21 mouse cellular contexts compared by ENCODE assay signal in the genomic region with DNA sequence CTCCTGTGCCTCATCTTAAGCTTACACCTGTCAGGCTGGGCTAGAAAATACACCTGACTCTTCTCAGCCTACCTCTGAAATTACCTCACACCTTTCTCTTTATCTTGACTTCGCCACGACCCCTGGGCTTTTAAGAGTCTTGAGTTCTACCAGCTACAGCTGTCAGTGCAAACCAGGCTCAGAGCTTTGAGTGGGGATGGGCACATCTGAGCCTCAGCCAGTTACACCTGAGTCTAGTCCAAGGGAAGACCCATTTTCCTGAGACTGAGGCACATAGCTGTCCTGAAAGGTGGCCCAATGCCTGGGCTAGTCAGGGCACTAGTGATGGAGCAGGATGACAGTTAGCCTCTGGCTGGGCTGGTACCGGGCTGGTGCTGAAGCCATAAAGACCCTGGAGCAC. TPM values are rescaled to one million over a fixed set of nuclear protein-coding genes. Genes with fewer than 3 reads are reported as not detected.
DNase-seq lines count a peak whose midpoint lies in the region; ATAC-seq and TF ChIP-seq lines count a peak whose summit lies in the region.
"Had no signal": no experiment of that assay in that cellular context is flagged by ENCODE, and none has a peak within 500 bp of the region (broad histone marks: within the 10 kb centered on the region; RNA-seq: fewer than 3 reads in every experiment).

No protein-coding gene starts in this region.

- no peak overlapping the region for H3ac ChIP-seq in myocyte (ENCODE audit: control insufficient read depth, insufficient read length)

- 98% methylated on average over 3 of the region's 3 CpGs for WGBS in liver, embryonic 12.5 days (ENCODE audit: insufficient replicate concordance)
- 87% methylated on average over 3 of the region's 3 CpGs for WGBS in liver, embryonic 11.5 days
- 84% methylated on average over 3 of the region's 3 CpGs for WGBS in midbrain, embryonic 11.5 days
- WGBS in midbrain, postnatal 0 days, result 94% methylated on average over 3 of the region's 3 CpGs
- 92% methylated on average over 3 of the region's 3 CpGs for WGBS in kidney, adult 2 months

- peak overlapping the region; percentile 78 for H3K4me2 ChIP-seq in liver, embryonic 12.5 days
- no peak overlapping the region for H3K4me2 ChIP-seq in liver, embryonic 11.5 days
- H3K4me2 ChIP-seq in midbrain, embryonic 11.5 days, result no peak overlapping the region
- no peak overlapping the region for H3K4me2 ChIP-seq in midbrain, postnatal 0 days (ENCODE audit: low read depth, low read length, poor library complexity, severe bottlenecking)
- H3K4me2 ChIP-seq in myocyte (ENCODE audit: low read depth), result no peak overlapping the region
- H3K4me2 ChIP-seq: heart, embryonic 13.5 days; hindbrain, embryonic 14.5 days had no signal

- peaks cover 2% of the 10 kb centered on the region for H3K79me2 ChIP-seq in myocyte (ENCODE audit: control insufficient read depth, insufficient read depth)

- H3K36me3 ChIP-seq in erythroblast, embryonic 14.5 days (ENCODE audit: control insufficient read depth), result peaks cover 79% of the 10 kb centered on the region
- H3K36me3 ChIP-seq in liver, embryonic 12.5 days, result peaks cover 61% of the 10 kb centered on the region
- H3K36me3 ChIP-seq in liver, embryonic 11.5 days (ENCODE audit: control insufficient read depth, insufficient read depth, low read length), result peaks cover 37% of the 10 kb centered on the region
- peaks cover 35% of the 10 kb centered on the region for H3K36me3 ChIP-seq in midbrain, embryonic 11.5 days (ENCODE audit: control insufficient read depth, insufficient read depth, low read length)
- H3K36me3 ChIP-seq in midbrain, postnatal 0 days (ENCODE audit: insufficient read depth, low read length), result peaks cover 40% of the 10 kb centered on the region
- peaks cover 29% of the 10 kb centered on the region for H3K36me3 ChIP-seq in myocyte (ENCODE audit: control insufficient read depth, insufficient read depth)
- no peaks in the 10 kb centered on the region; the same call in 1 of the 2 replicates for H3K36me3 ChIP-seq in kidney, adult 2 months (ENCODE audit: control insufficient read depth, insufficient read depth, low read length)

- H3K9me3 ChIP-seq in erythroblast, embryonic 14.5 days (ENCODE audit: control insufficient read depth, low read length), result peaks cover 16% of the 10 kb centered on the region
- H3K9me3 ChIP-seq in liver, embryonic 12.5 days (replicated peaks), result no peaks in the 10 kb centered on the region
- H3K9me3 ChIP-seq in liver, embryonic 11.5 days (ENCODE audit: control insufficient read depth, low read length), result no peaks in the 10 kb centered on the region
- no peaks in the 10 kb centered on the region for H3K9me3 ChIP-seq in midbrain, embryonic 11.5 days (ENCODE audit: control insufficient read depth, low read length)
- no peaks in the 10 kb centered on the region for H3K9me3 ChIP-seq in midbrain, postnatal 0 days (ENCODE audit: low read length)
- H3K9me3 ChIP-seq: heart, embryonic 13.5 days had no signal

- H3K4me1 ChIP-seq in erythroblast, embryonic 14.5 days (ENCODE audit: control insufficient read depth), result peaks cover 78% of the 10 kb centered on the region
- peaks cover 62% of the 10 kb centered on the region for H3K4me1 ChIP-seq in liver, embryonic 12.5 days
- peaks cover 14% of the 10 kb centered on the region for H3K4me1 ChIP-seq in liver, embryonic 11.5 days (replicated peaks; ENCODE audit: control insufficient read depth, insufficient read depth, low read length)
- H3K4me1 ChIP-seq in midbrain, embryonic 11.5 days (ENCODE audit: control insufficient read depth, insufficient read depth, low read length), result peaks cover 3% of the 10 kb centered on the region; the same call in 1 of the 2 replicates
- peaks cover 3% of the 10 kb centered on the region; the same call in 1 of the 2 replicates for H3K4me1 ChIP-seq in midbrain, postnatal 0 days (ENCODE audit: insufficient read depth, low read length)
- H3K4me1 ChIP-seq in kidney, adult 2 months (ENCODE audit: control insufficient read depth, insufficient read depth, low read length), result no peaks in the 10 kb centered on the region

- no peak overlapping the region for H3K9ac ChIP-seq in liver, embryonic 12.5 days
- no peak overlapping the region for H3K9ac ChIP-seq in liver, embryonic 11.5 days (ENCODE audit: low read depth, low read length)
- H3K9ac ChIP-seq in midbrain, embryonic 11.5 days (ENCODE audit: low read length), result no peak overlapping the region
- no peak overlapping the region for H3K9ac ChIP-seq in midbrain, postnatal 0 days (replicated peaks; ENCODE audit: low read length, poor library complexity, severe bottlenecking)
- H3K9ac ChIP-seq: forebrain, postnatal 0 days; heart, embryonic 13.5 days; hindbrain, embryonic 14.5 days had no signal

- H3K4me3 ChIP-seq in erythroblast, embryonic 14.5 days (replicated peaks), result peak overlapping the region; percentile 81
- peak overlapping the region; percentile 71; the same call in 1 of the 2 replicates for H3K4me3 ChIP-seq in liver, embryonic 12.5 days
- no peak overlapping the region for H3K4me3 ChIP-seq in liver, embryonic 11.5 days (ENCODE audit: low read depth, low read length)
- no peak overlapping the region for H3K4me3 ChIP-seq in midbrain, embryonic 11.5 days (ENCODE audit: low read depth, low read length)
- no peak overlapping the region for H3K4me3 ChIP-seq in midbrain, postnatal 0 days (ENCODE audit: low read depth, low read length)
- H3K4me3 ChIP-seq in myocyte, result no peak overlapping the region
- no peak overlapping the region for H3K4me3 ChIP-seq in kidney, adult 2 months (ENCODE audit: insufficient read depth, low read depth, low read length)
- H3K4me3 ChIP-seq: gastrocnemius, adult 2 months; heart, embryonic 13.5 days had no signal

- H3K27me3 ChIP-seq in erythroblast, embryonic 14.5 days (ENCODE audit: control insufficient read depth), result peaks cover 17% of the 10 kb centered on the region
- H3K27me3 ChIP-seq in liver, embryonic 12.5 days (replicated peaks), result peaks cover 22% of the 10 kb centered on the region
- peaks cover 25% of the 10 kb centered on the region for H3K27me3 ChIP-seq in liver, embryonic 11.5 days (replicated peaks; ENCODE audit: control insufficient read depth, insufficient read depth, low read length)
- peaks cover 32% of the 10 kb centered on the region for H3K27me3 ChIP-seq in midbrain, embryonic 11.5 days (ENCODE audit: control insufficient read depth, insufficient read depth, low read length)
- no peaks in the 10 kb centered on the region for H3K27me3 ChIP-seq in midbrain, postnatal 0 days (ENCODE audit: insufficient read depth, low read length)
- no peaks in the 10 kb centered on the region for H3K27me3 ChIP-seq in myocyte (ENCODE audit: control insufficient read depth, insufficient read depth, insufficient read length)
- no peaks in the 10 kb centered on the region for H3K27me3 ChIP-seq in kidney, adult 2 months (replicated peaks; ENCODE audit: control insufficient read depth, insufficient read depth, low read length)

- peak overlapping the region; percentile 20; the same call in 1 of the 2 replicates for H3K27ac ChIP-seq in liver, embryonic 12.5 days
- no peak overlapping the region for H3K27ac ChIP-seq in liver, embryonic 11.5 days (ENCODE audit: low read depth, low read length)
- H3K27ac ChIP-seq in midbrain, embryonic 11.5 days (ENCODE audit: low read depth, low read length), result no peak overlapping the region
- H3K27ac ChIP-seq in midbrain, postnatal 0 days (ENCODE audit: low read depth, low read length), result no peak overlapping the region
- H3K27ac ChIP-seq in kidney, adult 2 months (ENCODE audit: insufficient read depth, low read depth, low read length), result no peak overlapping the region
- H3K27ac ChIP-seq: gastrocnemius, adult 2 months; heart, embryonic 13.5 days; hindbrain, embryonic 14.5 days; hindbrain, postnatal 0 days had no signal

- no peak for ATAC-seq in erythroblast, adult 5-6 weeks (replicated peaks; ENCODE audit: low FRiP score, poor library complexity, severe bottlenecking)
- no peak for ATAC-seq in liver, embryonic 12.5 days
- no peak for ATAC-seq in liver, embryonic 11.5 days (replicated peaks; ENCODE audit: low FRiP score)
- no peak for ATAC-seq in midbrain, embryonic 11.5 days (ENCODE audit: low FRiP score)
- ATAC-seq in midbrain, postnatal 0 days (ENCODE audit: low FRiP score), result no peak
- ATAC-seq: activated CD4-positive, CD25-positive, alpha-beta regulatory T cell, adult 4 months; forebrain, embryonic 14.5 days; forebrain, postnatal 0 days; hindbrain, postnatal 0 days; inflammation-experienced regulatory T-cells, adult 6 months had no signal

- no peak for TF ChIP-seq POLR2A in myocyte (IDR thresholded peaks at IDR 0.05; ENCODE audit: insufficient read length, low read depth)
- TF ChIP-seq POLR2A in kidney, adult 2 months (IDR thresholded peaks at IDR 0.05; ENCODE audit: low read depth, low read length), result no peak

- no peak for DNase-seq in liver, embryonic 11.5 days (ENCODE audit: low spot score)
- peak; percentile 73 for DNase-seq in midbrain, embryonic 11.5 days (ENCODE audit: low spot score, missing footprints)
- no peak for DNase-seq in midbrain, postnatal 0 days (ENCODE audit: low spot score)
- DNase-seq in kidney, adult 2 months, result no peak
- DNase-seq: adrenal gland, adult 8-10 months; adrenal gland, postnatal 25 days; cerebellum, adult 11-12 months; cerebellum, adult 8-10 months; cerebellum, postnatal 36 days; forebrain, postnatal 0 days had no signal

- TF ChIP-seq CTCF in midbrain, postnatal 0 days (IDR thresholded peaks at IDR 0.05), result no peak
- TF ChIP-seq CTCF in kidney, adult 2 months (conservative IDR thresholded peaks at IDR 0.05; ENCODE audit: insufficient read depth, insufficient read length, low read depth, low read length), result no peak

RNA-seq across cellular contexts. Expression of a gene that starts 2.7 kb away (rescaled TPM):
- 13.3 and 20.5 TPM in 2 replicates for polyA plus RNA-seq in erythroblast, embryonic 14.5 days (2012)
- 35.7 and 39.1 TPM in 2 replicates for total RNA-seq in erythroblast, adult 5-6 weeks (2015; ENCODE audit: low replicate concordance)
- 58.5 and 59.1 TPM in 2 replicates for total RNA-seq in erythroblast, adult 5-6 weeks (2017; ENCODE audit: low replicate concordance)
- polyA plus RNA-seq in liver, embryonic 12.5 days (2016; fragmentation: Nextera tagmentation; extraction: Ambion mirVana), result 29.6 and 33.4 TPM in 2 replicates
- polyA plus RNA-seq in liver, embryonic 11.5 days (2014; fragmentation: Nextera tagmentation; extraction: Ambion mirVana), result 6.5 and 7.0 TPM in 2 replicates
- polyA plus RNA-seq in midbrain, embryonic 11.5 days (2014; fragmentation: Nextera tagmentation; extraction: Ambion mirVana), result 1.8 and 2.2 TPM in 2 replicates
- 6.7 and 7.4 TPM in 2 replicates for total RNA-seq in midbrain, postnatal 0 days (2014; rRNA removed)
- polyA plus RNA-seq in midbrain, postnatal 0 days (2015; fragmentation: Nextera tagmentation; extraction: Ambion mirVana), result 9.6 and 11.1 TPM in 2 replicates
- polyA plus RNA-seq in myocyte (2012; fragmentation: generic; extraction: Trizol), result 1.8 TPM
- polyA plus RNA-seq in kidney, adult 2 months (2012; rRNA removed), result 1.1 and 1.6 TPM in 2 replicates

RNA-seq across cellular contexts. Expression of a gene that starts 6.8 kb away (rescaled TPM):
- polyA plus RNA-seq in erythroblast, embryonic 14.5 days (2012), result 10.8 and 12.3 TPM in 2 replicates
- total RNA-seq in erythroblast, adult 5-6 weeks (2015; ENCODE audit: low replicate concordance), result 121 and 151 TPM in 2 replicates
- total RNA-seq in erythroblast, adult 5-6 weeks (2017; ENCODE audit: low replicate concordance), result 155 and 185 TPM in 2 replicates
- 392 and 399 TPM in 2 replicates for polyA plus RNA-seq in liver, embryonic 12.5 days (2016; fragmentation: Nextera tagmentation; extraction: Ambion mirVana)
- polyA plus RNA-seq in liver, embryonic 11.5 days (2014; fragmentation: Nextera tagmentation; extraction: Ambion mirVana), result 569 TPM in 2 replicates
- 490 and 501 TPM in 2 replicates for polyA plus RNA-seq in midbrain, embryonic 11.5 days (2014; fragmentation: Nextera tagmentation; extraction: Ambion mirVana)
- total RNA-seq in midbrain, postnatal 0 days (2014; rRNA removed), result 209 and 255 TPM in 2 replicates
- polyA plus RNA-seq in midbrain, postnatal 0 days (2015; fragmentation: Nextera tagmentation; extraction: Ambion mirVana), result 339 and 341 TPM in 2 replicates
- polyA plus RNA-seq in myocyte (2012; fragmentation: generic; extraction: Trizol), result 651 TPM
- 278 and 338 TPM in 2 replicates for polyA plus RNA-seq in kidney, adult 2 months (2012; rRNA removed)

RNA-seq across cellular contexts. Expression of a gene that starts 59.6 kb away (rescaled TPM):
- polyA plus RNA-seq in erythroblast, embryonic 14.5 days (2012), result 11.0 and 14.6 TPM in 2 replicates
- total RNA-seq in erythroblast, adult 5-6 weeks (2015; ENCODE audit: low replicate concordance), result 11.1 and 33.4 TPM in 2 replicates
- total RNA-seq in erythroblast, adult 5-6 weeks (2017; ENCODE audit: low replicate concordance), result 44.0 and 54.1 TPM in 2 replicates
- 89.6 and 95.1 TPM in 2 replicates for polyA plus RNA-seq in liver, embryonic 12.5 days (2016; fragmentation: Nextera tagmentation; extraction: Ambion mirVana)
- polyA plus RNA-seq in liver, embryonic 11.5 days (2014; fragmentation: Nextera tagmentation; extraction: Ambion mirVana), result 129 and 139 TPM in 2 replicates
- polyA plus RNA-seq in midbrain, embryonic 11.5 days (2014; fragmentation: Nextera tagmentation; extraction: Ambion mirVana), result 147 and 150 TPM in 2 replicates
- total RNA-seq in midbrain, postnatal 0 days (2014; rRNA removed), result 42.3 and 47.1 TPM in 2 replicates
- polyA plus RNA-seq in midbrain, postnatal 0 days (2015; fragmentation: Nextera tagmentation; extraction: Ambion mirVana), result 38.1 and 44.0 TPM in 2 replicates
- 82.9 TPM for polyA plus RNA-seq in myocyte (2012; fragmentation: generic; extraction: Trizol)
- polyA plus RNA-seq in kidney, adult 2 months (2012; rRNA removed), result 74.3 and 76.7 TPM in 2 replicates

RNA-seq across cellular contexts. Expression of a gene that starts 59.6 kb away (rescaled TPM):
- 2.5 and 3.8 TPM in 2 replicates for polyA plus RNA-seq in erythroblast, embryonic 14.5 days (2012)
- total RNA-seq in erythroblast, adult 5-6 weeks (2015; ENCODE audit: low replicate concordance), result 71.7 and 81.5 TPM in 2 replicates
- 37.1 and 66.1 TPM in 2 replicates for total RNA-seq in erythroblast, adult 5-6 weeks (2017; ENCODE audit: low replicate concordance)
- 199 TPM in 2 replicates for polyA plus RNA-seq in liver, embryonic 12.5 days (2016; fragmentation: Nextera tagmentation; extraction: Ambion mirVana)
- polyA plus RNA-seq in liver, embryonic 11.5 days (2014; fragmentation: Nextera tagmentation; extraction: Ambion mirVana), result 256 and 260 TPM in 2 replicates
- 156 and 171 TPM in 2 replicates for polyA plus RNA-seq in midbrain, embryonic 11.5 days (2014; fragmentation: Nextera tagmentation; extraction: Ambion mirVana)
- total RNA-seq in midbrain, postnatal 0 days (2014; rRNA removed), result 27.5 and 28.2 TPM in 2 replicates
- 62.1 and 65.7 TPM in 2 replicates for polyA plus RNA-seq in midbrain, postnatal 0 days (2015; fragmentation: Nextera tagmentation; extraction: Ambion mirVana)
- polyA plus RNA-seq in myocyte (2012; fragmentation: generic; extraction: Trizol), result 42.4 TPM
- 23.3 and 39.9 TPM in 2 replicates for polyA plus RNA-seq in kidney, adult 2 months (2012; rRNA removed)

Comparison
In these comparisons a context has a peak if more than half of its experiments do, and no peak if none do; other contexts are left out.
1. H3K4me3 ChIP-seq: peak in erythroblast, embryonic 14.5 days (single experiment) and liver, embryonic 12.5 days (single experiment); none in liver, embryonic 11.5 days (single experiment), midbrain, embryonic 11.5 days (single experiment), midbrain, postnatal 0 days (single experiment), myocyte (single experiment) and kidney, adult 2 months (single experiment).
2. RNA of a gene that starts 6.8 kb away (polyA plus RNA-seq): 651 TPM in myocyte (single experiment), 569 TPM in liver, embryonic 11.5 days, 490 to 501 TPM in midbrain, embryonic 11.5 days, 392 to 399 TPM in liver, embryonic 12.5 days, 339 to 341 TPM in midbrain, postnatal 0 days and 278 to 338 TPM in kidney, adult 2 months; 10.8 to 12.3 TPM in erythroblast, embryonic 14.5 days; every median in the first group is over 10 times any median in the second.